Mouse (Mus musculus): ENCODE measurements around the gene Fgf6.

DNA sequence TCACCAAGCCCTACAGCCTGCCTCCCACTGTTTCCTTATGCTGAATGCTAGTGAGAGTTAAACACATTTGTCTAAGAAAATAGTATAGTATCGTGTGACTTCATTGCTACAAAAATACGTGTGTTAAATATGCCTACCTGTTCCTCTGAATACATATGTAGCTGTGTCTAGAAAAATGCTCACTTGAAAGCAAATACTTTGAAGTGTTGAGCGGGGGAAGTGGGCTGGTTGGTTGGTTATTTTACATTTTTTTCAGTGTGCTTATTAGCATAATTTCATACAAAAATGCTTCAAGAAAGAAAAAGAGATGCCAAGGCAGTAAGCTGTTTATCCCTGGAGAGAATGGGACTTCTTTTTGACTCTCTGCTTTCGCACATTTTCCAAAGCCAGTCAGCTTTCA, 44.6 kb downstream of the Fgf6 start:
- no peak for TF ChIP-seq CTCF (conservative IDR thresholded peaks at IDR 0.05; ENCODE audit: low read length)
- TF ChIP-seq POU5F1 (IDR thresholded peaks at IDR 0.05; ENCODE audit: borderline replicate concordance, low read length): no peak
- TF ChIP-seq NANOG (IDR thresholded peaks at IDR 0.05; ENCODE audit: borderline replicate concordance, low read length): no peak

Data from E14TG2a.4 (cell line).